Mouse (Mus musculus): ENCODE measurements around the gene Pard6b. TPM values are rescaled to one million over a fixed set of nuclear protein-coding genes. Genes with fewer than 3 reads are reported as not detected.

Pard6b gene
- polyA plus RNA-seq, 1 experiment from 2014 or later: 10.1 TPM

Small RNA genes lying within 50 kb of the gene (microRNA-seq; reads per million reads assigned to microRNA genes)
- gene Gm24327: not detected

Other genes starting within 250 kb of the Pard6b start
- 118 and 130 TPM in 2 replicates for gene Ptpn1, start 148.9 kb upstream of the Pard6b start, polyA plus RNA-seq (2016; fragmentation: Nextera tagmentation; extraction: Ambion mirVana)
- gene Ripor3, start 70.4 kb upstream of the Pard6b start, polyA plus RNA-seq (2016; fragmentation: Nextera tagmentation; extraction: Ambion mirVana): 0.37 and 0.60 TPM in 2 replicates
- 24.4 and 32.1 TPM in 2 replicates for gene Adnp, start 126.1 kb downstream of the Pard6b start, polyA plus RNA-seq (2016; fragmentation: Nextera tagmentation; extraction: Ambion mirVana)
- 18.6 and 22.8 TPM in 2 replicates for gene Gm20716, start 149.4 kb downstream of the Pard6b start, polyA plus RNA-seq (2016; fragmentation: Nextera tagmentation; extraction: Ambion mirVana)
- gene Dpm1, start 149.6 kb downstream of the Pard6b start, polyA plus RNA-seq (2016; fragmentation: Nextera tagmentation; extraction: Ambion mirVana): 70.4 and 79.4 TPM in 2 replicates
- 12.5 TPM in 2 replicates for gene Mocs3, start 149.6 kb downstream of the Pard6b start, polyA plus RNA-seq (2016; fragmentation: Nextera tagmentation; extraction: Ambion mirVana)
- gene Kcng1, start 200.7 kb downstream of the Pard6b start, polyA plus RNA-seq (2016; fragmentation: Nextera tagmentation; extraction: Ambion mirVana): 0.42 and 0.48 TPM in 2 replicates